Mouse (Mus musculus) heart, embryonic 16.5 days (tissue): ENCODE results near the gene Lancl3. TPM values are rescaled to one million over a fixed set of nuclear protein-coding genes. Genes with fewer than 3 reads are reported as not detected.
"Not testable (repeated sequence)": the region's sequence is repeated elsewhere in the genome, so short reads cannot be mapped to it uniquely, and the experiment has no call there.

Experiments used
- ATAC-seq: fragments of 200-750 bp; cut with Nextera tagmentation; replicated peaks from 2 replicates; pipeline ENCODE4 v1.8.0; 2017; ENCODE audit warnings: moderate number of reproducible peaks; ENCODE audit not compliant: insufficient read depth, low FRiP score; ENCODE audit errors: extremely low read depth
- H3K27ac ChIP-seq: fragments of 300-500 bp; sonication (generic); 2 replicates; pipeline ENCODE4 v1.5.1; 2014; ENCODE audit warnings: mild to moderate bottlenecking, low read length, control low read depth, moderate library complexity
- H3K27me3 ChIP-seq: fragments of 300-500 bp; sonication (generic); 2 replicates; pipeline ENCODE4 v1.6.1; 2014; ENCODE audit warnings: low read length, mixed read lengths; ENCODE audit not compliant: control insufficient read depth, insufficient read depth
- H3K36me3 ChIP-seq: fragments of 300-500 bp; sonication (generic); 2 replicates; pipeline ENCODE4 v1.6.1; 2014; ENCODE audit not compliant: control insufficient read depth, insufficient read depth
- H3K4me1 ChIP-seq: fragments of 300-500 bp; sonication (generic); 2 replicates; pipeline ENCODE4 v1.6.1; 2014; ENCODE audit warnings: low read length, mixed read lengths; ENCODE audit not compliant: control insufficient read depth, insufficient read depth
- H3K4me2 ChIP-seq: fragments of 300-500 bp; sonication (generic); 2 replicates; pipeline ENCODE4 v1.6.1; 2014; ENCODE audit warnings: low read depth, mild to moderate bottlenecking, control low read depth, low read length
- H3K4me3 ChIP-seq: fragments of 300-500 bp; sonication (generic); 2 replicates; pipeline ENCODE4 v1.5.1; 2014; ENCODE audit warnings: mild to moderate bottlenecking, control low read depth, low read length
- H3K9ac ChIP-seq: fragments of 300-500 bp; sonication (generic); 2 replicates; pipeline ENCODE4 v1.6.1; 2014; ENCODE audit warnings: low read length, control low read depth
- H3K9me3 ChIP-seq: fragments of 300-500 bp; sonication (generic); replicated peaks from 2 replicates; pipeline ENCODE4 v1.6.1; 2016; ENCODE audit warnings: low read length; ENCODE audit not compliant: control insufficient read depth
- WGBS: fragments of 180-500 bp; shearing (Covaris S2); extraction: QIAGEN DNeasy Blood & Tissue Kit; methylation state at CpG from one replicate; pipeline ENCODE4 v1.1.7; 2014; 5-methylcytosine and 5-hydroxymethylcytosine counted together
- polyA plus RNA-seq: library from polyadenylated mRNA; unstranded; fragments of >200 nt; fragmentation: Nextera tagmentation; extraction: Ambion mirVana; gene quantifications from 2 replicates; pipeline ENCODE4 v1.2.1, GENCODE M21; 2015

The Lancl3 gene
- polyA plus RNA-seq, 1 experiment from 2014 or later: 3.4 TPM

DNA sequence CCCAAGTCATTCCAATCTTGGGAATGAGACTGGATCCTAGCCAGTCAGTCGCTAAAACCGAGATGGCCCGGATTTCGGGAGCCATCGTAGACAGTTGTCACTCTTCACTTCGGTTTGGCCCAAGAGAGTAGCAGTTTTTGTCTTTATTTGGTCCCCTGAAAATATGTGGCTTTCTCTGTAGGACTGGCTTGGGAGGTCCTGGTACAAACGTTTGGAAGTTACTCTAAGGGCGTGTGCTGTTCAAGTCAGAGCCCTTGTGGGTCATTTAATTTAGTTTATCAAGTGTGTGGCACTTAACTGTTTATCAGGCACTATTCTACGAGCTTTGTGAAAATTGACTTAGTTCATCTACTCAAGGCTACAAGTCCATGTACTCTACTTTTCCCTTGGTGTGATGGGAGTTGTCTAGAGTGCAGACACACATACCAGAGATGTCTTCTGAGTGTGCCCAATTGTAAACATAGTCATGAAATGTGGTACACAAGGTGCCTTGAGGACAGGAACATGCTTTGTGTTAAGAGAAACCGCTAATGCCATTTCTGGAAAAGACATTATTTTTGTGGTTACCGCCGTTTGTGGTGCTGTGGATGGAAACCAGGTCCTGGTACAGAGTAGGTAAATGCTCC is 73.8 kb downstream of the Lancl3 start:
- Histone ChIP-seq H3K4me1 (0 out of 2 replicates have a peak, but pooled peaks cover 3% of the 10 kb centered on the region), H3K27ac (no peak overlapping the region), H3K9ac (peak overlapping the region; percentile 76), H3K9me3 (no peaks in the 10 kb centered on the region), H3K4me2 (peak overlapping the region; percentile 65), H3K4me3 (peak overlapping the region; percentile 63), H3K27me3 (no peaks in the 10 kb centered on the region; the same call in 1 of the 2 replicates), H3K36me3 (no peaks in the 10 kb centered on the region)
- 56% methylated on average over 12 of the region's 12 CpGs for WGBS
- ATAC-seq: no peak

- Histone ChIP-seq H3K4me3 (no peak overlapping the region), H3K4me2 (no peak overlapping the region), H3K4me1 (0 out of 2 replicates have a peak, but pooled peaks cover 3% of the 10 kb centered on the region), H3K27me3 (no peaks in the 10 kb centered on the region; the same call in 1 of the 2 replicates), H3K9me3 (no peaks in the 10 kb centered on the region), H3K27ac (no peak overlapping the region), H3K36me3 (no peaks in the 10 kb centered on the region), H3K9ac (no peak overlapping the region)
- WGBS: 71% methylated on average over 8 of the region's 8 CpGs
- no peak for ATAC-seq
Observed at GRCm38 (mm10) chrX:9274321-9274720, 74.6 kb downstream of the Lancl3 start.

DNA sequence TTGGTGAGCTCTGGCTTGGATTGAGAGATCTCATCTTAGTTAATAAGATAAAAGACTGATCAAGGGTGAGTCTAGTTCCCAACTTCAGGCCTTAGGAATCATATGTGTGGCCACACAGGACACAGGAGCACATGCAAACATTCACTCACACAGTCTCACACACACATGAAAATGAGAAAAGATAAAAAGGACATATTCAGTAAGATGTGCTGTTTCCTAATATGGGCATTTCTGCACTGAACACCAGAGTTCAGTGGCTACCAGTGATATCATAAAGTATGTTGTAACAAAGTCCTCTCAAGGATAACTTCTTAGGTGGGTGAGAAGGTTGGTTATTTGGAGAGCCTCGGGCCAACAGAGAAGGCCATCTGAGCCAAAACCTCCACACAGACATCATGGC is 83.8 kb downstream of the Lancl3 start, which contains the start of gene H2al1m:
H2al1m (plus strand) TSS at position 301 of the 400 bp plus-strand sequence.
- not testable (repeated sequence) for H3K4me2 ChIP-seq, ATAC-seq, H3K4me3 ChIP-seq, H3K36me3 ChIP-seq, H3K4me1 ChIP-seq, H3K9ac ChIP-seq, H3K9me3 ChIP-seq, H3K27me3 ChIP-seq, H3K27ac ChIP-seq
- WGBS: no CpG with 5 or more reads among the region's 1 CpGs

GRCm38 (mm10) chrX:9293140-9293829 is 93.6 kb downstream of the Lancl3 start:
- H3K9me3 ChIP-seq, H3K4me2 ChIP-seq, H3K9ac ChIP-seq, H3K27me3 ChIP-seq, H3K4me3 ChIP-seq, H3K4me1 ChIP-seq, ATAC-seq, H3K36me3 ChIP-seq, H3K27ac ChIP-seq: not testable (repeated sequence)
- 71% methylated on average over 3 of the region's 4 CpGs for WGBS

- Histone ChIP-seq H3K9me3 (no peaks in the 10 kb centered on the region), H3K4me2 (no peak overlapping the region), H3K27me3 (no peaks in the 10 kb centered on the region), H3K4me1 (no peaks in the 10 kb centered on the region), H3K9ac (no peak overlapping the region), H3K36me3 (no peaks in the 10 kb centered on the region), H3K27ac (no peak overlapping the region), H3K4me3 (no peak overlapping the region)
- WGBS: 84% methylated on average over 5 of the region's 5 CpGs
- ATAC-seq: no peak
Observed at GRCm38 (mm10) chrX:9298413-9298864, 98.7 kb downstream of the Lancl3 start.

DNA sequence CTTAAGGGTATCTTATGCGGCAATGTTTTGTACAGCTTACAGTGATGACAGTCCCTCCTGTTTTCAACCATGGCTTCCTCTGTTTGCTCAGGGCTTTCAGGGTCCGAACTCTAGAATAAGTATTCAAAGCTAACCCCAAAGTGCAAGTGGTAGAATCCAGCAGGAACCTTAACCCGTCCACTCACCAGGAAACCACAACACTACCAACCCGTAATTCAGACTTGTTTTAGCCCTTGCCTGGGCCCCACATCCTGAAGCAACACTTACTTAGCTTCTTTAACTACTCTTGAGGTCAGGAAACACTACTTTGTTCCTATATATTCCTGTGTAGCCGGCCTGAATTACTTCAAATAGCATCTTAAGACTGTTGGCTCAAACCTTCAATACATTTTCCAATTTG is 103.1 kb downstream of the Lancl3 start:
- Histone ChIP-seq H3K27me3 (no peaks in the 10 kb centered on the region), H3K27ac (no peak overlapping the region), H3K4me1 (no peaks in the 10 kb centered on the region), H3K4me2 (no peak overlapping the region), H3K9ac (no peak overlapping the region), H3K4me3 (no peak overlapping the region), H3K36me3 (no peaks in the 10 kb centered on the region), H3K9me3 (no peaks in the 10 kb centered on the region)
- WGBS: 66% methylated on average over 5 of the region's 5 CpGs
- no peak for ATAC-seq

- Histone ChIP-seq H3K27ac (no peak overlapping the region), H3K27me3 (no peaks in the 10 kb centered on the region), H3K36me3 (no peaks in the 10 kb centered on the region), H3K4me3 (no peak overlapping the region), H3K9me3 (no peaks in the 10 kb centered on the region), H3K4me1 (no peaks in the 10 kb centered on the region), H3K4me2 (no peak overlapping the region), H3K9ac (no peak overlapping the region)
- ATAC-seq: no peak
- 61% methylated on average over 1 of the region's 1 CpGs for WGBS
Observed at GRCm38 (mm10) chrX:9303455-9303854, 103.8 kb downstream of the Lancl3 start.

GRCm38 (mm10) chrX:9316457-9316856 is 116.8 kb downstream of the Lancl3 start:
- H3K27me3 ChIP-seq, H3K4me3 ChIP-seq, H3K27ac ChIP-seq, ATAC-seq, H3K9ac ChIP-seq, H3K4me1 ChIP-seq, H3K36me3 ChIP-seq, H3K4me2 ChIP-seq, H3K9me3 ChIP-seq: not testable (repeated sequence)
